ENCODE assay signal across 11 mouse cellular contexts in genomic region chr15:78231346-78232331, GRCm38 (mm10). TPM values are rescaled to one million over a fixed set of nuclear protein-coding genes. Genes with fewer than 3 reads are reported as not detected.
DNase-seq lines count a peak whose midpoint lies in the region; ATAC-seq and TF ChIP-seq lines count a peak whose summit lies in the region.
"Had no signal": no experiment of that assay in that cellular context is flagged by ENCODE, and none has a peak within 500 bp of the region (broad histone marks: within the 10 kb centered on the region; RNA-seq: fewer than 3 reads in every experiment).

No protein-coding gene starts in this region.

- no peak for ATAC-seq in forebrain, embryonic 13.5 days
- ATAC-seq in forebrain, embryonic 11.5 days (replicated peaks; ENCODE audit: low FRiP score): no peak
- no peak for ATAC-seq in lung, embryonic 15.5 days (ENCODE audit: borderline replicate concordance, extremely low read depth, low FRiP score, low TSS enrichment)
- peak; percentile 89 for ATAC-seq in hindbrain, postnatal 0 days
- ATAC-seq in neural tube, embryonic 15.5 days (ENCODE audit: low FRiP score): peak; percentile 63
- ATAC-seq in monocyte, adult 5-6 weeks (replicated peaks; ENCODE audit: insufficient number of reproducible peaks, low FRiP score, low TSS enrichment, poor library complexity, severe bottlenecking): no peak

- 0 out of 2 replicates have a peak overlapping the region, but pooled peaks have one; percentile 19 for H3K4me2 ChIP-seq in forebrain, embryonic 13.5 days
- no peak overlapping the region for H3K4me2 ChIP-seq in forebrain, embryonic 11.5 days (ENCODE audit: low read depth, low read length, severe bottlenecking)
- H3K4me2 ChIP-seq in lung, embryonic 15.5 days: peak overlapping the region; percentile 25
- H3K4me2 ChIP-seq in hindbrain, postnatal 0 days (ENCODE audit: low read depth, low read length): no peak overlapping the region
- peak overlapping the region; percentile 40 for H3K4me2 ChIP-seq in neural tube, embryonic 15.5 days

- H3K27me3 ChIP-seq in forebrain, embryonic 13.5 days: 0 out of 2 replicates have a peak, but pooled peaks cover 5% of the 10 kb centered on the region
- H3K27me3 ChIP-seq in forebrain, embryonic 11.5 days (ENCODE audit: control insufficient read depth, insufficient read depth, low read length): no peaks in the 10 kb centered on the region
- no peaks in the 10 kb centered on the region for H3K27me3 ChIP-seq in lung, embryonic 15.5 days
- H3K27me3 ChIP-seq in hindbrain, postnatal 0 days (ENCODE audit: insufficient read depth, low read length): no peaks in the 10 kb centered on the region
- H3K27me3 ChIP-seq in neural tube, embryonic 15.5 days (replicated peaks): 0 out of 2 replicates have a peak, but pooled peaks cover 3% of the 10 kb centered on the region

- no peak overlapping the region for H3K4me3 ChIP-seq in forebrain, embryonic 13.5 days
- no peak overlapping the region for H3K4me3 ChIP-seq in forebrain, embryonic 11.5 days (ENCODE audit: low read depth, low read length)
- H3K4me3 ChIP-seq in lung, embryonic 15.5 days: no peak overlapping the region
- no peak overlapping the region for H3K4me3 ChIP-seq in hindbrain, postnatal 0 days (ENCODE audit: low read length)
- no peak overlapping the region for H3K4me3 ChIP-seq in neural tube, embryonic 15.5 days (replicated peaks)

- H3K36me3 ChIP-seq in forebrain, embryonic 13.5 days (ENCODE audit: poor library complexity, severe bottlenecking): no peaks in the 10 kb centered on the region
- H3K36me3 ChIP-seq in forebrain, embryonic 11.5 days (ENCODE audit: control insufficient read depth, insufficient read depth, low read length): no peaks in the 10 kb centered on the region
- no peaks in the 10 kb centered on the region for H3K36me3 ChIP-seq in lung, embryonic 15.5 days
- H3K36me3 ChIP-seq in hindbrain, postnatal 0 days (ENCODE audit: insufficient read depth, low read length): no peaks in the 10 kb centered on the region
- H3K36me3 ChIP-seq in neural tube, embryonic 15.5 days: no peaks in the 10 kb centered on the region

- no peak overlapping the region for H3K27ac ChIP-seq in forebrain, embryonic 13.5 days
- H3K27ac ChIP-seq in forebrain, embryonic 11.5 days (ENCODE audit: low read depth, low read length): no peak overlapping the region
- H3K27ac ChIP-seq in lung, embryonic 15.5 days: no peak overlapping the region
- no peak overlapping the region for H3K27ac ChIP-seq in hindbrain, postnatal 0 days
- H3K27ac ChIP-seq in neural tube, embryonic 15.5 days (replicated peaks): peak overlapping the region; percentile 48; the same call in 1 of the 2 replicates

- H3K9ac ChIP-seq in forebrain, embryonic 13.5 days: 0 out of 2 replicates have a peak overlapping the region, but pooled peaks have one; percentile 18
- no peak overlapping the region for H3K9ac ChIP-seq in forebrain, embryonic 11.5 days (ENCODE audit: low read length)
- no peak overlapping the region for H3K9ac ChIP-seq in lung, embryonic 15.5 days
- no peak overlapping the region for H3K9ac ChIP-seq in hindbrain, postnatal 0 days (replicated peaks; ENCODE audit: low read length)
- no peak overlapping the region for H3K9ac ChIP-seq in neural tube, embryonic 15.5 days (replicated peaks)

- WGBS in forebrain, embryonic 13.5 days: 36% methylated on average over 13 of the region's 13 CpGs
- WGBS in forebrain, embryonic 11.5 days: 54% methylated on average over 13 of the region's 13 CpGs
- 5% methylated on average over 13 of the region's 13 CpGs for WGBS in lung, embryonic 15.5 days
- WGBS in hindbrain, postnatal 0 days: 11% methylated on average over 13 of the region's 13 CpGs
- WGBS in neural tube, embryonic 15.5 days: 19% methylated on average over 13 of the region's 13 CpGs

- DNase-seq in forebrain, embryonic 11.5 days (ENCODE audit: low spot score): no peak
- DNase-seq in lung, postnatal 25 days (ENCODE audit: low spot score): no peak
- peak; percentile 56 for DNase-seq in hindbrain, postnatal 0 days (ENCODE audit: low spot score)
- no peak for DNase-seq in heart, adult 18-20 months
- DNase-seq: adrenal gland, postnatal 36 days; gastrocnemius, postnatal 10 days had no signal

- no peaks in the 10 kb centered on the region; the same call in 1 of the 2 replicates for H3K9me3 ChIP-seq in forebrain, embryonic 13.5 days (replicated peaks)
- no peaks in the 10 kb centered on the region for H3K9me3 ChIP-seq in forebrain, embryonic 11.5 days (ENCODE audit: control insufficient read depth, low read length)
- no peaks in the 10 kb centered on the region for H3K9me3 ChIP-seq in lung, embryonic 15.5 days
- H3K9me3 ChIP-seq in hindbrain, postnatal 0 days (ENCODE audit: low read length): no peaks in the 10 kb centered on the region
- H3K9me3 ChIP-seq in neural tube, embryonic 15.5 days (replicated peaks): no peaks in the 10 kb centered on the region

- peak; percentile 67 for TF ChIP-seq CTCF in hindbrain, postnatal 0 days (IDR thresholded peaks at IDR 0.05; ENCODE audit: low read depth)

- no peaks in the 10 kb centered on the region for H3K4me1 ChIP-seq in forebrain, embryonic 13.5 days
- H3K4me1 ChIP-seq in forebrain, embryonic 11.5 days (replicated peaks; ENCODE audit: control insufficient read depth, insufficient read depth, low read length): no peaks in the 10 kb centered on the region; the same call in 1 of the 2 replicates
- peaks cover 7% of the 10 kb centered on the region; the same call in 1 of the 2 replicates for H3K4me1 ChIP-seq in lung, embryonic 15.5 days
- no peaks in the 10 kb centered on the region for H3K4me1 ChIP-seq in hindbrain, postnatal 0 days (ENCODE audit: insufficient read depth, low read length)
- peaks cover 13% of the 10 kb centered on the region; the same call in 1 of the 2 replicates for H3K4me1 ChIP-seq in neural tube, embryonic 15.5 days

RNA-seq across cellular contexts. Expression of gene Ncf4, which starts 13.0 kb away (rescaled TPM):
- polyA plus RNA-seq in forebrain, embryonic 13.5 days (2015; fragmentation: Nextera tagmentation; extraction: Ambion mirVana): 0.68 and 1.0 TPM in 2 replicates
- 4.7 and 8.2 TPM in 2 replicates for polyA plus RNA-seq in forebrain, embryonic 11.5 days (2014; fragmentation: Nextera tagmentation; extraction: Ambion mirVana)
- 5.3 and 5.9 TPM in 2 replicates for polyA plus RNA-seq in lung, embryonic 15.5 days (2015; fragmentation: Nextera tagmentation; extraction: Ambion mirVana)
- total RNA-seq in hindbrain, postnatal 0 days (2014; rRNA removed): 0.86 and 3.0 TPM in 2 replicates
- polyA plus RNA-seq in hindbrain, postnatal 0 days (2015; fragmentation: Nextera tagmentation; extraction: Ambion mirVana): 1.1 and 1.6 TPM in 2 replicates
- 1.6 and 4.2 TPM in 2 replicates for polyA plus RNA-seq in neural tube, embryonic 15.5 days (2015; fragmentation: Nextera tagmentation; extraction: Ambion mirVana)
- total RNA-seq in monocyte, adult 5-6 weeks (2017): 206 to 223 TPM (median 216 TPM) in 3 replicates
- total RNA-seq in heart, adult 18-20 months (2021): 1 to 10 TPM; 2.0 to 2.8 TPM

RNA-seq across cellular contexts. Expression of gene Pvalb, which starts 25.4 kb away (rescaled TPM):
- not detected in 2 replicates for polyA plus RNA-seq in forebrain, embryonic 13.5 days (2015; fragmentation: Nextera tagmentation; extraction: Ambion mirVana)
- not detected in 2 replicates for polyA plus RNA-seq in forebrain, embryonic 11.5 days (2014; fragmentation: Nextera tagmentation; extraction: Ambion mirVana)
- polyA plus RNA-seq in lung, embryonic 15.5 days (2015; fragmentation: Nextera tagmentation; extraction: Ambion mirVana): 0.18 and 0.26 TPM in 2 replicates
- total RNA-seq in hindbrain, postnatal 0 days (2014; rRNA removed): 1.7 and 1.9 TPM in 2 replicates
- polyA plus RNA-seq in hindbrain, postnatal 0 days (2015; fragmentation: Nextera tagmentation; extraction: Ambion mirVana): 7.6 and 11.3 TPM in 2 replicates
- polyA plus RNA-seq in neural tube, embryonic 15.5 days (2015; fragmentation: Nextera tagmentation; extraction: Ambion mirVana): 4.4 and 5.0 TPM in 2 replicates
- total RNA-seq in monocyte, adult 5-6 weeks (2017): 0.49 TPM in 1 of 3 replicates, not detected in the others
- under 1 TPM; 0.57 to 0.93 TPM for total RNA-seq in heart, adult 18-20 months (2021)
- total RNA-seq: adrenal gland, postnatal 36 days; common myeloid progenitor, adult 5-6 weeks had no signal

RNA-seq across cellular contexts. Expression of gene Ift27, which starts 57.7 kb away (rescaled TPM):
- polyA plus RNA-seq in forebrain, embryonic 13.5 days (2015; fragmentation: Nextera tagmentation; extraction: Ambion mirVana): 148 and 160 TPM in 2 replicates
- polyA plus RNA-seq in forebrain, embryonic 11.5 days (2014; fragmentation: Nextera tagmentation; extraction: Ambion mirVana): 142 and 145 TPM in 2 replicates
- 88.0 and 89.8 TPM in 2 replicates for polyA plus RNA-seq in lung, embryonic 15.5 days (2015; fragmentation: Nextera tagmentation; extraction: Ambion mirVana)
- total RNA-seq in hindbrain, postnatal 0 days (2014; rRNA removed): 38.5 and 38.8 TPM in 2 replicates
- 122 and 123 TPM in 2 replicates for polyA plus RNA-seq in hindbrain, postnatal 0 days (2015; fragmentation: Nextera tagmentation; extraction: Ambion mirVana)
- 88.4 and 99.8 TPM in 2 replicates for polyA plus RNA-seq in neural tube, embryonic 15.5 days (2015; fragmentation: Nextera tagmentation; extraction: Ambion mirVana)
- 3.5 to 8.9 TPM (median 4.7 TPM) in 3 replicates for total RNA-seq in monocyte, adult 5-6 weeks (2017)
- total RNA-seq in heart, adult 18-20 months (2021): 10 to 100 TPM in 1 of 2 experiments, 1 to 10 TPM in 1; 8.2 to 11.6 TPM

Comparison
In these comparisons a context has a peak if more than half of its experiments do, and no peak if none do; other contexts are left out.
1. H3K4me2 ChIP-seq: peak in forebrain, embryonic 13.5 days (single experiment), lung, embryonic 15.5 days (single experiment) and neural tube, embryonic 15.5 days (single experiment); none in forebrain, embryonic 11.5 days (single experiment) and hindbrain, postnatal 0 days (single experiment).
2. ATAC-seq: peak in hindbrain, postnatal 0 days (single experiment) and neural tube, embryonic 15.5 days (single experiment); none in forebrain, embryonic 13.5 days (single experiment), forebrain, embryonic 11.5 days (single experiment), lung, embryonic 15.5 days (single experiment) and monocyte, adult 5-6 weeks (single experiment).